Mouse (Mus musculus) left cerebral cortex, postnatal 4 days (tissue): Measurements from ENCODE around the gene Rheb. TPM values are rescaled to one million over a fixed set of nuclear protein-coding genes. Genes with fewer than 3 reads are reported as not detected.
"Not testable (repeated sequence)": the region's sequence is repeated elsewhere in the genome, so short reads cannot be mapped to it uniquely, and the experiment has no call there.

Experiments
- DNase-seq: peaks from one replicate; pipeline ENCODE4 v3.0.0-alpha.2; 2022
- intact Hi-C: fragments of 180-260 bp; cut with DNase I; formaldehyde crosslinking; loops from one replicate; pipeline ENCODE4 v1.15.1; 2025
- total RNA-seq, 2 experiments: library from RNA; stranded (reverse); gene quantifications; 2 replicates each; pipeline ENCODE4 v1.2.3; 2021

The Rheb gene
- 100 to 1,000 TPM; 112 to 127 TPM for total RNA-seq

DNA sequence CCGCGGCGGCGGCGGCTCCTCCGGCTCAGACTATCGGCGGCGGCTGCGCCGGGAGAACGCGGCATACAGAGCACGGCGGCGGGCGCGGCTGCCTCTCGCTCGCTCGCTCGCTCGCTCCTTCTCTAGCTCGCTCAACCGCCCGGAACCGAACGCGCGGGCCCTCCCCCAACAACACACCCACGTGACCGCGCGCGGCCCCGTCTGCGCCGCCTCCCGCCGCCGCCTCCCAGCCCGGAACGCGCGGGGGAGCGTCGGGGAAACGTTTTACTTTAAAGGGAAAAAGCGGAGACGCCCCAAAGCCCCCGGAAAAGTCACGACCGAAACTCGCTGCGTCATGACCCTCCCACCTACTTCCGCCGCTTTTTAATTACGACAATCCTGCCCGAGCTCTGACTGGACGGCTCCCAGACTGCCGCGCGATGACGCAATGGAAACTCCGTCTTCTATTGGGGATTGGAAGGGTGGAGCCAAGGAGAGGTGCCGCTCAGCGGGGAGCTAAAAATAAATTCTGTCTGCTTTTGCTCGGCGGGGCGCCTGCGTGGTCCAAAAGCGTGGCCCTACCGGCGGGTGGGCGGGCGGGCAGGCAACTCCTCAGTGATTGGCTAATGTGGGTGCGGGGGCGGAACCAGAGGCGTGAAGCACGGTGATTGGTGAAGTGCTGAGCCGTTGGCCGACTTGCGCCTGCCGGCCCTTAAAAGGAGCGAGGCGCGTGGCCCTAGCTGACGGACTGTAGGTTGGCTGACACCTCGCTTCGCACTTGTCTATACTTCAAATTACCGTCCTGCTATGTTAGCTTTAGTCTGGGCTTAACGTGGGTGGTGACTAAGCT is at the start of gene Rheb:
Gene Rheb (minus strand): TSS at position 351 of the 829 bp plus-strand sequence.
- intact Hi-C loops, result no loop called here
- DNase-seq, result peak; percentile 99

DNA sequence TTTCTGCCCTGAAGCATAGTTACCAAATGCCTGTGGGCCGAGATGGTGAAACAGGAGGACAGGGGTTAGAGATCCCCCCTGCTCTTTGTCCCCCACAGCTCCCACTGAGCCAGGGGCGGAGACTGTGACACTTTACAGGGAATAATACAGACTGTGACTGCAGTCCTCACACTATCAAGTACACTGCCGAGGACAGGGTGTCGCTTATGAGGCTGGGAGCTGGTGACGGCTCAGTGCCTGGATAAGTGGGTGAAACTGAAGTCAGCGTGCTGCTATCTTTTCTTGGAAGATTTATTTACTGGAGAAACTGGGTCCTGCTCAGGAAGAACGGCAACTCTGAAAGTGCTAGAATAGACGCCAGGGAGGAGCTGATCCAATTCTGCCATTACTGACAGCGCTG is 47.4 kb upstream of the Rheb start:
- intact Hi-C loops, result no loop called here
- no peak for DNase-seq

DNA sequence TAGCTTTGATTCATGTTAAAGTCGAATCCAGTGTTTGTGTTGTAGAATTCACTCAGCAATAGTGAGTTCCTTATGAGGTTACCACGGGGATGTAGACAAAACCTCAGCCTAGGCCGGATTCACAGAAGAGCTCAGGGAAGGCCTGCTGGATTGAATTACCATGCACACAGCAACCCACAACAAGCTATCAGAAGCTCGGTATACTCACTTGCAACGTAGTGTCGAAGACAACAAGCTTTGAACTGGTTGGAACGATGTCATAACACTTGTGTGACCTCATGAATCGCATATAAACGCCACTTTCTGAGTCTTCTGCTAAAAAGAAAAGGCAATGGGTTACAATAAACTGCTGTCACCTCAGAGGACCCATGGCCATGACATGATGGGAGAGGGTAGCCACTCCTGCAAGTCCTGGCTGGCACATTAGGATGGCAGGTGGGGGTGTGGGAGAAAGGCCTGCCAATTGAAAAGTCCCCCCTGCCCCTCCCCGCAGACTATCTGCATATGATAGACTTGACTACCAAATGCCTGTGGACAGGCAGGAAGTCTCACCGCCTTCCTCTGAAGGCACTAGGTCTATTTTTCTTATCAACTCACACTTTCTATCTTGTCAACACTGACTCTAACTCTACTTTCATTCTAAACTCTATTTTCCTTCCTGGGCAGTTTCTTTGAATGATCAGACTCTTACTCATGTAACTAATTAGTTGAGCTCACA is 46.6 kb upstream of the Rheb start:
- intact Hi-C loops, result no loop called here
- no peak for DNase-seq

- no peak for DNase-seq
- intact Hi-C loops, result no loop called here
These were observed 44.8 kb upstream of the Rheb start for GRCm38 (mm10) chr5:24887271-24887670.

GRCm38 (mm10) chr5:24878713-24879112 is 36.3 kb upstream of the Rheb start:
- DNase-seq, result no peak
- intact Hi-C loops, result no loop called here

GRCm38 (mm10) chr5:24877836-24878624 is 35.6 kb upstream of the Rheb start:
- peak; percentile 11 for DNase-seq

GRCm38 (mm10) chr5:24876653-24877052 is 34.2 kb upstream of the Rheb start:
- DNase-seq, result no peak
- intact Hi-C loops, result no loop called here

More at GRCm38 (mm10) chr5:24877836-24878624, 35.6 kb upstream of the Rheb start:
- intact Hi-C loops, result no loop called here

GRCm38 (mm10) chr5:24874111-24874510 is 31.7 kb upstream of the Rheb start:
- intact Hi-C loops, result no loop called here
- DNase-seq, result peak; percentile 86

GRCm38 (mm10) chr5:24873221-24873620 is 30.8 kb upstream of the Rheb start:
- intact Hi-C loops, result no loop called here
- DNase-seq, result no peak

DNA sequence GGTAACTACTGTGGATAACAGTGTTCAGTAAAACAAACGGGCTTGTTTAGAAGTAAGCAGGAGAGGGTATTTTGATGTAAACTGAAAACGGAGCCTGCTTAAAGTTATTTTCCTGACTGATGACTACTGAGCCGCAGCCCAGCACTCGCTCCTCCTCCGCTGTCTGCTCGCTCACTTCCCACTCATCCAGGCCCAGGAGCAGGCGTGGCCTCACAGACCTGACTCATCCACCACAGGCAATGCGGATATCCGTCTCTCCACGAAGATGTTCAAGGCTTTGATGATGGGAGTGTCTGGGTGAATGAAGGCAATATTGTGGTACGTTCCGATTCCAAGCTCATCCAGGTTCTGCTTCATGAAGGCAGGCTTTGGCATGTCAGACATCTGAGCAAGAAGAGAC is 28.9 kb upstream of the Rheb start:
- DNase-seq, result no peak
- intact Hi-C loops, result no loop called here

- intact Hi-C loops, result no loop called here
- DNase-seq, result no peak
These were observed 27.4 kb upstream of the Rheb start for GRCm38 (mm10) chr5:24869796-24870289.

DNA sequence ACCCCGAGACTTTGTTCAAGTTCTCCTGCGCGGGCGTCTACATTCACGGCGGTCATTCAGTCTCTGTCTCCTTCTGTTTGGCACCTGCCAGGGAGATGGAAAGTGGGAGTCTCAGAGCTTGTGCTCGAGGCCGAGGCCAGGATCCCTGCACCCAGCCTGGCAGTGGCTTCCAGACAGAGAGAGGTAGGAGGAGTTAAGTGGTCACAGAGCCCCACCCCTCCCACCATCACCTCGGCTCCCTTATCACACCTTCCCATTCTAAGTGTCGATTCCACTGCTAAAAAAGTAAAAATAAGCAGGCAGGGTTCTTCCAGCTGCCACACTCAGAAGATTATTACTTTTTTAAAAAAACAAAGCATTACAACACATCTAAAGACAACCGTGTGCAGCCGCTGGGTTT is 21.4 kb upstream of the Rheb start:
- intact Hi-C loops, result no loop called here
- DNase-seq, result no peak

- intact Hi-C loops, result no loop called here
- DNase-seq, result no peak
These were observed 19.1 kb upstream of the Rheb start for GRCm38 (mm10) chr5:24861449-24861930.

- DNase-seq, result peak; percentile 77
- intact Hi-C loops, result no loop called here
These were observed 18.4 kb upstream of the Rheb start for GRCm38 (mm10) chr5:24860635-24861448.

- intact Hi-C loops, result no loop called here
- no peak for DNase-seq
These were observed 17.5 kb upstream of the Rheb start for GRCm38 (mm10) chr5:24859771-24860540.

GRCm38 (mm10) chr5:24854827-24855600 is 12.6 kb upstream of the Rheb start:
- intact Hi-C loops, result no loop called here
- DNase-seq, result no peak

DNA sequence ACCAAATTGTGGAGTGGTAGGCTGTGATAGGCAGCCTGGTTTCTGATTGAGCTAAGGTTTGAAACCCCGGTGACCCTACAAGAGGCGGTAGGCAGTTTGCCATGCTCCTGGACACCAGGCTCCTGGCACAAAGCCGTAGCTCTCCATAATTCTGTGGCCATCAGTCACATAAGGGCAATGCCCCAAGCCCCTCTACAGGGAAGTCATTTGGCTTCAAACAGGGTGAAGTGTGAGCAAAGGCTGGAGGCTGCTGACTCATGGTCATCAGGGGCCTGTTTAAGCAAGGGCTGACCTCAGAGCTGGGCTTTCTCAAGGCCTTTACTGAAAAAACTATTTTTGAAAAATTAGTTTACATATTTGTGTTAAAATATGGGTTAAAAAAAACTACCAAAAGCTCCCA is 11.8 kb upstream of the Rheb start:
- DNase-seq, result no peak
- intact Hi-C loops, result no loop called here

GRCm38 (mm10) chr5:24848261-24848660 is 5.8 kb upstream of the Rheb start:
- intact Hi-C loops, DNase-seq: not testable (repeated sequence)

- no peak for DNase-seq
- intact Hi-C loops, result no loop called here
These were observed 1.4 kb upstream of the Rheb start for GRCm38 (mm10) chr5:24843841-24844240.
